Mouse (Mus musculus): ENCODE measurements at regions not wholly inside any gene's neighbourhood (a gene's known extent, or its start where the extent isn't known, plus 50 kb on each side); places are given as distances from the start of the nearest gene placed in this dataset.

DNA sequence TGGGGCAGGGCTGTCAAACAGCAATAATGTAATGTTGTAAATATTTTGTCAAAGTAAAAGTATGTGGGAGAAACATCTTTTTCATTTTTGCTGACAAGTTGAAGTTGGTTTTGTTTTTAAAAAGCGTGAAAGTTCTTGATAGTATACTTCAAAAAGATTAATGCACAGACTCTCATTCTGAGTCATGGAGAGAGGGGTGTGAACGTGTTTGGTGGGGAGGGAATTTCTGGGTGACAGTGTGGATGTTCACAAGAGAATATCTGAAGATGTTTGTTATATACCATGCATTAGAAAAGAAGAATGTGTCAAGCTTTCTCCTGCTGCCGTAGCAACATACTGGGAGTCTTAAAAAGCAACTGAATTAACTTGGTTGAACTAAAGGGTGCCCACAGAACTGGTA lies 57.0 kb downstream of the Rps29 start:
- no peak for DNase-seq (ENCODE audit: low spot score in 2 of 2)

DNA sequence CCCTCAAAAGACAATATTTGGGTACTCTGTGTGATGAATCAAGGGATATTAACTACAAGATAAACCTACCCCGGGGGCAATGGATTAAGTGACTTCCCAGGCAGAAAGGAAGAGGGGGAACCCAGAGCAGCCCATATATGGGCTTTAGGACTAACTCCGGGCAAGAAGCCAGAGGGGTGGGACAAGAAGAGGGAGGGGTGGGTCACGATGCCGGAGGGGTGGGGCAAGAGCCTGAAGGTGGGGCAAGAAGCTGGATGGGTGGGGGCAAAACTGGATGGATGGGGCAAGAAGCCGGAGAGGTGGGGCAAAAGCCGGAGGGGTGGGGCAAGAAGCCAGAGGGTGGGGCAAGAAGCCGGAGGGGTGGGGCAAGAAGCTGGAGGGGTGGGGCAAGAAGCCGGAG lies 64.1 kb downstream of the Rps29 start:
- no peak for DNase-seq (ENCODE audit: low spot score in 2 of 2)

DNA sequence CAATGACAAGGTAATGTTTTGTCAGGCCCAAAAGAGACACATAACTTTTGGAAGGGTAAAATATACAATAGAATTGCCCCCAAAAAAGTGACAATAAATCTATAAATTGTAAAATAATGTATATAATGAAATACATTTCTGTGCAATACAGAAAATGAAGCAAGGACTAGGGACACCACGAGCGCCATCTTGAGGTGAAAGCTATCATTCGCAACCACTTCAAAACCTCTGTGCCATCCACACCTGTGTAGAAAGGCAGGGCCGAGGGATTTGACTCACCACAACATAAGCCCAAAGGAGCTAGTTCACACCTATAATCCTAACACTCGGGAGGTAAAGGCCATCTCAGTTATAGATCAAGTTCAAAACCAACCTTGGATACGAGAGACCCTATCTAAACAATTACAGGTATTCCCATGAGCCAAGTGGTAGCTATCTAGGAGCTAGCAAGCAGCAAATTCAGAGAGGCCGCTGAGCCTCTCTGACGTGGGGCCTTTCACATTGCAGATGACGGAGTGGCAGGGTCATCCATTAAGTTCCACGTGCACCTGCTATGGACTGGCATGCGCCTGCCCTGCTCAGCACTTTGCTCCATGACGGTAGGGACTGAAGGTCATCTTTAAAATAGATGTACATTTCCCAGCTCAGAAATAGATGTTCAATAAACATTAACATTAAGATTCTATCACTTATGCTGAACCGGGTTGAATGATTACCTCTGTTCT lies 65.8 kb downstream of the Rps29 start:
- no peak for DNase-seq (ENCODE audit: low spot score in 2 of 2)

DNA sequence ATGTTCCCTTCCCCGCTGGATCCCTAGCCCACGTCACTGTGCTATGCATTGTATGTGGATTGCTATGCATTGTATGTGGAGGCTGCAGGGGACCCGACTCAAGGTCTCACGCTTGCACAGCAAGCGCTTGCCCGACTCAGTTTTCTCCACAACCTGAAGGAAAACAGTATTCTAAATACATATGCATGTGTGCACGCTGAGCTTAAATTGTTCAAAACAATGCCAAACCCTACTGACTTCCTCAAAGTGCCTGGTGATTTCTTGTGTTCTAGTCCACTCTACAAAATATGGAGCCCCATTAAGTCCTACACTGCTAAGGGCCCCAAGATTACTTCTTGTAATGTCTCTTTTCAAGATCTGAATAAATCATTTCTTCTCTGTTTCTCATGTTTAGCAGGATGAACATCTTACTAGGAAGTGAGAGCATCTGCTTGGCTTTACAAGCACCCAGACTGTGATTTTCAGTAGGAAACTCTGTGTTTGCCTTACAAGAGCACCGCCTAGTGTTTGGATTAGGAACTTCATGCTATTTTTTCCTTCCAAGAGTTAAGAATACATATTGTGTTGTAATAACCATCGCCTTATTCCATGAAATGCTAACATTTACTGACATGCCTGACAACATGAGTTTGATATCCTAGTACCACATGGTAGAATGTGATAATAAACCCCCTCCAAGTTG lies 70.9 kb downstream of the Rps29 start:
- DNase-seq (ENCODE audit: low spot score in 2 of 2) = peak in 1 of 2 experiments; percentile 4

DNA sequence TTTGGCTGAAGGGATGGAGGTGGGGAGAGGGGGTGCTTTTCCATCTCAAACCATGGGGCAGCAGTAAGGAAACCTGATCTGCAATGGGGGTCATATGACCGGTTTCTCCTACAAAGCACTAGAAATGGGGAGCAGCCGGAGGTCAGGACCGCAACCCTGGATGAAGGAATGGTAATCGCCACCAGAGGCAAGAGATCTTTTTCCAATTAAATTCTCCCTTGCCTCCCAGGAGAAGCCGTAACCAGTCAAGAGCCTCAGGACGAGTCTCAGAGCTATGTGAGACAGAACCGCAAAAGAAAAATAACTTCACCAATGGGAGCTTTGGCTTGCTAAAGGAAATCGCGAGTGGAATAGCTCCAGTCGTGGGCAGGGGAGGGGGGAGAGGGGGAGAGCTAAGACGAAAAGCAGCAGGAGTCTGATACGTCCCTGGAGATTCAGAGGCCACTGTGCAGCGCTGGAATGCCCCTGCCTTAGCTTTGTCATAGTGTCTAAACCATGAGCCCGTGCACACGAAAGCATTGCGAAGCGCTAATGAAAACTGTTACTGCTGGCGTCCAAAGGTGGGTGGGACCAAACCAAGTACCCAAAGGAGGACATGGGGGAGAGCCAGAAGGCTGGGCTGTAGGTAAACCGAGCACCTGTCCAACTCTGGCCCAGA lies 73.3 kb downstream of the Rps29 start:
- DNase-seq (ENCODE audit: low spot score in 2 of 2) = no peak

DNA sequence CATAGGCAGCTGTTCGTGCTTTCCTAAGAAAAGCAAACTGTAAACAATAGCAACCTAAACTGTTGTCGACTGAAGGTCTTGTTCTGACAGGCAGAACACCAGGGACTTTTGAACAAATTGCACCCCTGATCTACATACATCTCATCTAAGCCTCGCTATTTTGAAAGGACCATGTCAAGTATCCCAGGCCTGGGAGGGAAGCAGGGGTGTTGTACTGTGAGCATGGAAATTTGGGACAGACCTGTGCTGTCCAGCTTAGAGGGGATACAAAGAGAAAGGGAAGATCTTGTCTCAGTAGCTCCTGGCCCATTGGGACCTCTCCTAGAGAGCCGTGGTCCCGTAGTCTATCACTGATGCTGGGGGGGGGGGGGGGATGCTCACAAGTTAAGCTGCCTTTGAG lies 74.3 kb downstream of the Rps29 start:
- no peak for DNase-seq (ENCODE audit: low spot score in 2 of 2)

DNA sequence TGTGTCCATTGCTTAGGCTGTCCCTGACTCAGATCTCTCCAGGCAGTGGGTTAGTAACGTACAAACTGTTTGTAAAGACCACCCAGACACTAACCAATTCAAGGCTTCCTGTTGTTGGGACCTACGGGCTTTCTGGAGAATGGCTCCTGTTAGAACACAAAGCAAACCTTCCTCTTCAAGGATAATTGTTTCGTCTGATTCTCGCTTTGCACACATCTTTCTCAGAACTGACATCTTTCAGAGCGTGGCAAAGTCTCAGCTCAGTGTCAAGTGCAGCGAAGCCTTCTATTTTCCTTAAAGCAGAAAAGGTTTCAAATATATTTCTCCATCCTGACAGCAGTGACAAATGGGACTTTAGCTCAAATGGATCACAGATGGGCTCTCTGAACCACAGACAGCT lies 76.9 kb downstream of the Rps29 start:
- DNase-seq (ENCODE audit: low spot score in 2 of 2) = no peak

DNA sequence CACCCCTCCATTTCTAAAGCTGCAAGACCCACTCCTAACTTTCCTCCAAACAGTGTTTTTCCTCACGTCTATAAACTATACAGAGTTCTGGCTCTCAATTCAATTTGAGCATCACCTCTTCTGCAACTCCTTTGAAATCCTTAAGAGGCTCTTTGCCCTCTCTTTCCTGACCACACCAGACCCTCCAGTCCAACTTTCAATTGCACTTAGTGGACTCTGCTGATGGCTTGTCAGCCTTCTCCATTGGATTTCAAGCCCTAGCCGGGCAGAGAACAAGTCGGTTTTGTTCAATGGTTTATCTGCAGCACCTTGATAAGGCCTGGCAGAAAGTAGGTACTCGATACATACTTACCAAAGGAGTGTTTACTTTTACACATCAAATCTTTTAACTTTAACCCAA lies 119.4 kb downstream of the Rps29 start:
- no peak for DNase-seq (ENCODE audit: low spot score in 2 of 2)

DNA sequence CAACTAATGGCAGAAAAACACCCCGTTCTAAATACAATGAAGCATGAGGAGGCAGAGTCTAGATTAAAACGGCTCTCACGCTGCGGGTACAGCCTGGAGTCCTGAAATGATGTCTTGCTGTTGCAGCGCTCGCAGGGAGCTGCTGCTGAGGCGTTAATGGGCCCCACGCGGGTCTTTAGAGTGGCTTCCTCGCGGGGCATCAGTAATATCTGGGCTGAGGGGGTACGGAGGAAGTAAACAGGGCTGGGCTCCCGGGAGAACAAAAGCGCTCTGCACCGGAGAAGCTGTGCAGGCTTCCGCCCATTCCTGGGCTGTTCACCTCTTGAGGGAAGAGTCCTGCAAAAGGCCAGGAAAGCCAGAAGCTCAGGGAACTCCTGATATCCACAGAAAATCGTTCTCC lies 135.4 kb downstream of the Rps29 start:
- no peak for DNase-seq (ENCODE audit: low spot score in 2 of 2)

DNA sequence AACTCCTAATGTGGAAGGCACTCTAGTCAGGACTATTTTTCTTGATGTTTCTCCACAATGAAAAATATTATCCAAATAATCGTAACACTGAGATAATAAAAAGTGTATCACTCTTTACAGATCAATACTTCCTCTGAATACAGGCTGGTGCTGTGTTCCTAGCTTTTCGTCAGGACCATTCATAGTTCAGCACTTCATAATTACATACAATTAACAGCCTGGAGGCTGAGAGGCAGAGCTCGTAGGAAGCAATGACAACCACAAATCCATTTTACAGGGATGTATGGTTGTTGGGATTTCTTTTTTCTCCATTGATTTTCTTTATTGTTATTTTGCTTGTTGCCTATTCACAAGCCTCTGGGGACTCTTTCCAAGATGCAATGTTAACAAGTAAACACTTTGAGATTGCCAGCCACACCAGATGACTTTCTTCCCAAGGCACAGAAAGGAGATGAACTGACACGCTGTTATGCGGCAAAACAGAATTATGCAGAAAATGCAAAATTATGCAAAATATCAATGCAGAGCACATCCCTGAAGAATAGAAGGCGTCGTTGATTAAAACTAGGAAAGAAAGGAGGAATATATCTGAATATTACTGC lies 142.2 kb downstream of the Rps29 start:
- DNase-seq (ENCODE audit: low spot score in 2 of 2) = no peak

DNA sequence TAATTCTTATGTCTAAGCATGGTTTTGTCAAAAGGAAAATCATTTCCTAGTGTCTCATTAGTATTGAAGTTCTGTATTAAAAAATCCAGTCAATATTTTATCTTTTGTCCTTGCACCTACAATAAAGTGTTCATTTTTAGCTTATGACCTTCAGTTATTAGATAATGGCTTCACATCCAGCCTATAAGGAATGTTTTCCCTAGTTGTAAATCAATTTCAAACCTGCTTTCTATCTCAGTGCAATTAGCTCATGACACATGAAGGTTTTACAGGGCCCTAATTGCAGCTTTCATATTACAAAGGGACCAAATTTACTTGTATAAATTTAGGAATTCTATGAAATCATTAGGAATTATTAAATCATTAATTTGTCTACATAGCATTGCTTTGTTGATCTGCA lies 153.8 kb downstream of the Rps29 start:
- DNase-seq (ENCODE audit: low spot score in 2 of 2) = no peak

DNA sequence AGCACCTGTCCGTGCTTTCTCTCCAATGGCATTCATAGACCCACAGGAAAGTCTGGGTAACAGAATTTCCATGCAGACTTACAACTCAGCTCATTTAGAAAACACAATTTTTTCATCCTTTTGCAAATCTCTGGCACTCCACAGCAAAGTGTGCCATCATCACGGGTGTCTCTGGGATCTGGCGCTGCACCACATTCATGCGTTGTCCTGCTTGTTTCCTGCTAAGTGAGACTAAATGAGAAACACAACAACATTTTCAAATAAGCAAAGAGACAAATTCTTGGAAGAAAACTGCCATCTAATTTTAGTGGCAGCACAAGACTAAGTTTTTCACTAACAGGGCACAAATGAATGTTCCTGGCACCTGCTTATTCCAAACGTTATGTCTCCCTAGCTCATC lies 156.9 kb downstream of the Rps29 start:
- no peak for DNase-seq (ENCODE audit: low spot score in 2 of 2)

DNA sequence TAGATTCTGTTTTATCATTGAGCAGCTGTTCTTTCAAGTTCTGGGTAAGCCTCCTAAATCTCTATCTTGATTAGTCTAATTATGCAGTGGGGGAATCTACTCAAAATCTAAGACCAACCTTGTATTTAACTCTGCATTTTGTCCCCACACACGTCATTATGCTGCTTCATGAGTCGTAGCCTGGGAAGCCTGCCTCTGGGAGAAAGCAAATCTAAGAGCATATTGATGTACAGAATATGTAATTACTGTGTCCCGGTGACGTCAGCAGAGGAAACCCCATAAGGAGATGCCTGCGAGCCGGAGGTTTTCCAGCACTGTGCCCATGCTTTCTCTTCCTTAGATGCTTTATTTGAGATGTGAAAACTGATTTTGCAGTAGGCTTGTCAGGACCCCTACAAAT lies 161.7 kb downstream of the Rps29 start:
- DNase-seq (ENCODE audit: low spot score in 2 of 2) = no peak

DNA sequence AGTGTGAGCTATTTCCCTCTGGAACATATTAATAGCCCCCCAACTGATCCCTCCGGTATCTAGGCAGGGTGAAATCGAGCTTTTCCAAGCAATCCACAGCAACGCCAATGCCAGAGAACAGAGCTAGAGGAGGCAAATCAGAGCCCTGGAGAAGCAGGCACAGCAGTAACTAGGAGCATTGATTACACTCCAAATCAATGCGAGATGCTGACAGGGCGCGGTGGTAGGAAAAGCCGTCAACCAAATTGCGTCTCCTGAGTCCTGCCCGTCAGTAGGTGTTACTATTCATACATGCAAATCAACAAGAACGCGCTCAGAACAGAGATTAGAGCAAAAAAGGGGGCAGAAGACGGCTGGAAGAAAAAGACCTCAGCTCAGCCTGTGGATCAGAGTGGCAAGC lies 162.2 kb downstream of the Rps29 start:
- no peak for DNase-seq (ENCODE audit: low spot score in 2 of 2)

DNA sequence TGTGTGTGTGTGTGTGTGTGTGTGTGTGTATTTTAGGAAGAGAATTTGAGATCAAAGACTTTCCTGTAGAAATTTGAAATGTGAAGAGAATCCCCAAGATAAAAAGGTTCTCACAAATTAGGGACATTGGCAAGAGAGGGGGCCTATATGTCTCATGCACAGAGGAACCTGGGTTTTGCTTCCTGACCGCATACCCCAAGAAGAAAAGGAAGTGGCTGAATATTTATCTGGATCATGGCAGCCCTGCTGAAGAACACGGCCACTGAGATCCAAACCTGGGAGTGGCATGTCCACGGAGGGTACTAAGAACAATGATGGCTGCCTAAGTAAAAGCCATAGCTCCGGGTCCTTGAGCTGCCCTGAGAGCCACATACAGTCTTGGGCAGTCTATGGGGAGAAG lies 178.3 kb downstream of the Rps29 start:
- DNase-seq (ENCODE audit: low spot score in 2 of 2) = no peak

DNA sequence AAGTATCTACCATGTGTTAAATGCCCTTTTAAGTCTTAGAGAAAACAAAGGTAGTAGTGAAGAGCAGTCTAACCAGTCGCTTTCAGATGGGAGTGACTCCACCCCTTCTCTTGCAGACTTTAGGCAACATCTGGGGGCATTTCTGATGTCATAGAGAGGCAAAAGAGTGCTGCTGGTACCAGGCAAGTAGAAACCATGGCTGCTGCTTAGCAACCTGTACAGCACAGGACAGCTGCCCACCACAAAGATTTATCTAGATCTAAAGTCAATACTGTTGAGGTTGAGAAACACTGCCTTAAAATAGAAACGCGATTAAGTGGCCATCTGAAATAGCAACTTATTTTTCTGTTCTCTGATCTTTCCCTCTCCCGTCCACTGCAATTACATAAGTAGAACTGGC lies 178.8 kb downstream of the Rps29 start:
- DNase-seq (ENCODE audit: low spot score in 2 of 2) = no peak

DNA sequence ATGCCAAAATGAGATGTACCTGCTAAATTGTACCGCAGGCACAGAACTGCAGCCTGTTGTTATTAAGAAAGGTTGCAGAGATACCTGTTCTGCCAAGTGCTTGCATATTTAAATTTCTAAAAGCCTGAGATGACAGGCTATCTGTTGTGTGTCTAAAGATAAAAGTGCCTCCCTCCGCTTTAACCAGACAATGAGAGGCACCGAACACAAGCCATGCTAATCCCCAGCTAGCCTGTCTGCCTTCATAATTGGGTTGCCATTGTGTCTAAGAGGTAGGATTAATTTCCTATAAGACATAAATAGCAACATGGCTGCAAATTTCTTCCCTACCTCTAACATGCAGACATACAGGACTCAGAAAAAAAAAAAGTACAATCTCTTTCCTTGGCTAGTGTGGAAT lies 179.8 kb downstream of the Rps29 start:
- DNase-seq (ENCODE audit: low spot score in 2 of 2) = no peak

DNA sequence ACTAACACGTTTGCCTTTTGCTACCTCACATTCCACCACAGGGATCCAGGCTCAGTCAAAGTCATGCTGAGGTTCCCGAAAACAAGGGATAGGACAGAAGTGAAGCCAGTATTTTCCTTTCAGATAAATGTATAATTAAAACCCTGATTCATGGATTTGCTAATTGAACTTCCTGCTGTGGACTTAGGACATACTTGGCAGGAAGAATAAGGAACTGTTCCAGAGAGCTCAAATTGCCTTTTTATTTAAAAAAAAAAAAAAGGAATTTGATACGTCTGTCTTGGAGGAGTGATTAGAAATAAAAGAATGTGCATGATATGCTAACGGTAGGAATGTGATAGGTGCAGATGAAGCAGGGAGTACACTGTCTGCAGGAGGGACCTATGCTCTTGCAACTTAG lies 181.7 kb downstream of the Rps29 start:
- DNase-seq (ENCODE audit: low spot score in 2 of 2) = no peak

DNA sequence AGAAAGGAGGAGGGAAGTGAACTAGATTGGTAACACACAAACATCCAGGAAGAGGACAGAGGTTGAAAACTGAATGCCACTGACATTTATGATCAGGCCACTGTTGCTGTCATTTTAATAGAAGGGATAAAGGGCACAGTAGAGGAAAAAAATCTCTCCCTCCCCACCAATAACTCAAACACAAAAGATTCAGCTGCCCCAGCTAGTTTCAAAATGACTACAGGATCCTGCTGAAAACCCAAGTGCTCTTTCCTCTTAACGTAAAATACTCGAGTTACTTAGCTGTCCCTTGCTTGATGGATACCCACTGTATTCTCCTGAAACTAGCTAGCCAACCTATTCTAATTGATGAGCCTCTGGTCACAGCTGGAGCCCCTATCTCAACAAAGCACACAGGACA lies 211.7 kb downstream of the Rps29 start:
- DNase-seq (ENCODE audit: low spot score in 2 of 2) = no peak

DNA sequence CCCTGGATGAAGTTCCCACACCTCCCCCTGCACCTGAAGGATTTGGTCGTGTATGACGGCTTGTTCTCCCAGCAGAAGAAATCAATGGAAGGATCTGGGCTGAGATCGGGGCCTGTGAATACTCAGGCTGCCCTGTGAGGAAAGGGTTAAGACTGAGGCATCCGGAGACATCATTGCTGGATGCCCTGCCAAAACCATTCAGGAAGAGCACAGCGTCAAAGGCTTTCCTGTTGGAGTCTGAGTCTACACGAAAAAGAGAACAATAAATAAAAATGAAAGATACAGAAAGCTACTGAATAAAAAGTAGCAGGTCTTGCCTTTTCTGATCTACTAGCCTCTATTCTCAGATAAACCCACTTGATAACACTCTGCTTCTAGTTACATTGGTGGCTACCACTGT lies 248.4 kb downstream of the Rps29 start:
- DNase-seq (ENCODE audit: low spot score in 2 of 2) = no peak

DNA sequence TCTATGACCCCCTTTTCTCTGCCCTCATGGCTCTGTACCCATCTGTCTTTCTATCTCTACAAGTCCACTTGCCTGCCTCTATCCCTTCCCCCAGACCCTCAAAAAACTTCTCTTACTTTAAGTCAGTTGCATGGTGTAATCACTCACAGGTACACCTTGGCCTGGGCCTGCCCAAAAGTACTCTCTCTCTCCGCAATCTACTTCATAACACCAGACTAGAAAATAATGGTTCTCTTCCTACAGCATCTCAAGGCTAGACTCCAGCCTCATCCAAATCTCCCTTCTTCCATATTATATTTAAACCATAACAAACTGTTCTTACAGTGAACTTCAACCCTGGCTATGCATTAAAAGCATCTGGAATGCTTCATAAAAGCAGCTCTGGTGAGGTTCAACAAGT lies 254.2 kb downstream of the Rps29 start:
- DNase-seq (ENCODE audit: low spot score in 2 of 2) = no peak

DNA sequence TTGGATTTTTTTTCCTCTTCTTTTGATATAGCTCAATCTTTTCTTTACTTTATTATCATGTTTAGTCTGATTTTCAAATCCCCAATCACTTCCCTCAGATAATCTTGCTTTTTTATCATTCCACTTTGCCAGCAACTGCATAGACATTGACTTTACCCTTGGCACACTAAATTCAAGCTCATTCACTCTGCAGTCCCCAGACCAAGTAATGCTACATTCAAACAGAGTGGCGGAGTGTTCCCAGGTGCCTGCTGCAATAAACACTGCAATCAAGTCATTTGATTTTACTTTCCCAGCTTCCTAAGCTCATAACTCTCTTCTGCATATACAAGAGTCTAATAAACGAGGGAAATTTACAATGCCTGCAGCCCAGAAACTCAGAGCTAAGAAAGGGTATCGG lies 269.8 kb downstream of the Rps29 start:
- no peak for DNase-seq (ENCODE audit: low spot score in 2 of 2)

DNA sequence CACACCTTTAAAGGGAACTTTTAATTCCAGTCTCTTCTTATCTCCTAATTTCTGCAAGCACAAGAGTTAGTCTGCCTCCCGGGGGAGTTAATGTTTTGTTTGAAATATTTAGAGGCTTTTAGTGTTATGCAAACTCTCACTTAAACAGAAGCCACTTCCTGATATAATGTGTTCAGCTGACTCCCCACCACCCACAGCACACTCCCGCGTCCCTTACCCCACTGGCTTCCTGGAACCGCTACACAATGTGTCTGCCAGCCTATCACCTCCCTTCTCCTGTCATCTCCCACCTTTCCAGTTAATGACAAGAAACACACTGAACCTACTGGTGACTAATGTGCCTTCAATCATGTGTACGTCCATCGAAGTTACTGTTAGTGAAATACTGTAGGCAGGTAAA lies 276.5 kb downstream of the Rps29 start:
- no peak for DNase-seq (ENCODE audit: low spot score in 2 of 2)

Measured in heart, adult 9 months (tissue).